Mouse (Mus musculus): ENCODE data around the gene 5031410I06Rik.
"Not testable (repeated sequence)": the region's sequence is repeated elsewhere in the genome, so short reads cannot be mapped to it uniquely, and the experiment has no call there.

Gene 5031410I06Rik

DNA sequence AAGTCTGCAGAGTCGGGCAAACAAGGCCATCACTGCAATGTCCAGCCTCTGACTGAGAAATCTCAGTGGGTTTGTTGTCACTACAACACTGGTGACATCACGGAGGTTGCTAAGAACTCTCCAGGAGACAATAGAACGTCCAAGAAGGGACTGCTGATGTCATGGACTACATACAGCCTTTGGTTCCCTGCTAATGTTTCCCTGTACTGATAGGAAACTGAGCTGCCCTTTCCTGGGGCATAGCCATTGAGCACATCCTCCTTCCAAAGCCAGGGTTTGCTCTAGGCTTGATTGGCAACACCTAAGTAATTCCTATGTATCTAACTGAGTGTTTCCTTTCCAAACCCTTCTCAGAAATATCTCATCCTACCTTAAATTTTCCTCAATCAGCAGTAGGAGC lies at the start of gene 5031410I06Rik:
TSS of gene 5031410I06Rik (minus strand) at position 101 of the 400 bp plus-strand sequence.
- DNase-seq (ENCODE audit: low read depth, low spot score): not testable (repeated sequence)

DNA sequence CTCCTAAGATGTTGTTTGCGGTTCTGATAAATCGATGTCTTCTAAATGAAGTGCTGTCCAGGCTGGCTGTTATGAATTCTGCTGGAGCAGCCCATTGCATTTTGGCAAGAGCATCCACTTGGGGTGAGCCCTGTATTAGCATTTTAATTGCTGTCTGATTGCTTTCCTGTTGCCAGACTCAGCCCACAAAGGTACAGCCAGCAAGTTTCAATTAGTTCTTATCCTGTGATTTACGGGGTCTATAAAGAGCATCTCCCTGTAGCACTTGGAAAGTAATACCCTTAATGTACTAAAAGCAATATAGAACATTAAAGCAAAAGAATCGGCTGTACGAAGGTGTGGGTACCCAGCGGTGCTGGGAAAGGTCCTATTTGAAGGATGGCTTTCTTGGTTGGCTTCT lies 37.7 kb upstream of the 5031410I06Rik start:
- DNase-seq (ENCODE audit: low read depth, low spot score): peak; percentile 8

DNA sequence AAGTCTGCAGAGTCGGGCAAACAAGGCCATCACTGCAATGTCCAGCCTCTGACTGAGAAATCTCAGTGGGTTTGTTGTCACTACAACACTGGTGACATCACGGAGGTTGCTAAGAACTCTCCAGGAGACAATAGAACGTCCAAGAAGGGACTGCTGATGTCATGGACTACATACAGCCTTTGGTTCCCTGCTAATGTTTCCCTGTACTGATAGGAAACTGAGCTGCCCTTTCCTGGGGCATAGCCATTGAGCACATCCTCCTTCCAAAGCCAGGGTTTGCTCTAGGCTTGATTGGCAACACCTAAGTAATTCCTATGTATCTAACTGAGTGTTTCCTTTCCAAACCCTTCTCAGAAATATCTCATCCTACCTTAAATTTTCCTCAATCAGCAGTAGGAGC lies 16.2 kb upstream of the 5031410I06Rik start, which contains the start of gene Gm10220:
TSS of gene Gm10220 (minus strand) at position 101 of the 400 bp plus-strand sequence.
- not testable (repeated sequence) for DNase-seq (ENCODE audit: low read depth, low spot score)

DNA sequence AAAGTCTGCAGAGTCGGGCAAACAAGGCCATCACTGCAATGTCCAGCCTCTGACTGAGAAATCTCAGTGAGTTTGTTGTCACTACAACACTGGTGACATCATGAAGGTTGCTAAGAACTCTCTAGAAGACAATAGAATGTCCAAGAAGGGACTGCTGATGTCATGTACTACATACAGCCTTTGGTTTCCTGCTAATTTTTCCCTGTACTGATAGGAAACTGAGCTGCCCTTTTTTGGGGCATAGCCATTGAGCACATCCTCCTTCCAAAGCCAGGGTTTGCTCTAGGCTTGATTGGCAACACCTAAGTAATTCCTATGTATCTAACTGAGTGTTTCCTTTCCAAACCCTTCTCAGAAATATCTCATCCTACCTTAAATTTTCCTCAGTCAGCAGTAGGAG lies 16.0 kb downstream of the 5031410I06Rik start, which contains the start of gene Gm10471:
TSS of gene Gm10471 (minus strand) at position 101 of the 400 bp plus-strand sequence.
- DNase-seq (ENCODE audit: low read depth, low spot score): not testable (repeated sequence)

DNA sequence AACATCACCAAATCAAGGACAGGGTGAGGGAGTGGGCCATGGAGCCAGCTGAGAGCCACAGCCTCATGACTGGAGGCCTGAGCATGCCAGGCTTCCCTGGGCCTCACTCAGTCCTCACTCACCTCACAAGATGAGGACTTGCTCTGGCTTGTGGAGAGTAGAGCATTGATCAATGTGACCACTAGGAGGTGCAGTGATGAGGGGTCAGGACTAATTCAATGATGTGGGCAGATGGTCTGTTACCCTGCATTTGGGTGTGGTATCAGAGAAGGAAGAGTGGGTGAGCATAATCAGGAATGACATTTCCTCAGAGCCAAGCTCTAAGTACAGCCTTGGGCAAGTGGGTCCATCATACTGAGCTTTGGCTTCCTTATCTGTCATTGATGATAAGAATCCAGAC lies 26.1 kb downstream of the 5031410I06Rik start:
- peak; percentile 7 for DNase-seq (ENCODE audit: low read depth, low spot score)

DNA sequence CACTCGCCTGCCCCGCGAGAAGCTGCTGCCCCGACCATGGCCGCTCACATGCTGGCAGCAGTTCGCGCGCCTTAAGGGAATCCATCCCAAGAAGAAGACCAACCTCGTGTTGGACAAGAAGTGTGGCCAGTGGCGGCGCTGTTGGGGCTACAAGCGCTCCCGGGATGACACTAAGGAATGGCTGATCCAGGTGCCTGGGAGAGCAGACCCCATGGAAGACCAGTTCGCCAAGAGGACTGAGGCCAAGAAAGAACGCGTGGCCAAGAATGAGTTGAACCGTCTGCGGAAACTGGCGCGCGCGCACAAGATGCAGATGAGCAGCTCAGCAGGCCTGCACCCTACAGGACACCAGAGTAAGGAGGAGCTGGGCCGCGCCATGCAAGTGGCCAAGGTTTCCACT lies 34.4 kb downstream of the 5031410I06Rik start:
- no peak for DNase-seq (ENCODE audit: low read depth, low spot score)

DNA sequence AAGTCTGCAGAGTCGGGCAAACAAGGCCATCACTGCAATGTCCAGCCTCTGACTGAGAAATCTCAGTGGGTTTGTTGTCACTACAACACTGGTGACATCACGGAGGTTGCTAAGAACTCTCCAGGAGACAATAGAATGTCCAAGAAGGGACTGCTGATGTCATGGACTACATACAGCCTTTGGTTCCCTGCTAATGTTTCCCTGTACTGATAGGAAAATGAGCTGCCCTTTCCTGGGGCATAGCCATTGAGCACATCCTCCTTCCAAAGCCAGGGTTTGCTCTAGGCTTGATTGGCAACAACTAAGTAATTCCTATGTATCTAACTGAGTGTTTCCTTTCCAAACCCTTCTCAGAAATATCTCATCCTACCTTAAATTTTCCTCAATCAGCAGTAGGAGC lies 46.7 kb downstream of the 5031410I06Rik start, which contains the start of gene Gm7347:
TSS of gene Gm7347 (minus strand) at position 101 of the 400 bp plus-strand sequence.
- not testable (repeated sequence) for DNase-seq (ENCODE audit: low read depth, low spot score)
